Mouse (Mus musculus): ENCODE measurements around the gene Cdc37. TPM values are rescaled to one million over a fixed set of nuclear protein-coding genes. Genes with fewer than 3 reads are reported as not detected.

Gene Cdc37
- polyA plus RNA-seq, 1 experiment from 2014 or later, result 256 TPM

DNA sequence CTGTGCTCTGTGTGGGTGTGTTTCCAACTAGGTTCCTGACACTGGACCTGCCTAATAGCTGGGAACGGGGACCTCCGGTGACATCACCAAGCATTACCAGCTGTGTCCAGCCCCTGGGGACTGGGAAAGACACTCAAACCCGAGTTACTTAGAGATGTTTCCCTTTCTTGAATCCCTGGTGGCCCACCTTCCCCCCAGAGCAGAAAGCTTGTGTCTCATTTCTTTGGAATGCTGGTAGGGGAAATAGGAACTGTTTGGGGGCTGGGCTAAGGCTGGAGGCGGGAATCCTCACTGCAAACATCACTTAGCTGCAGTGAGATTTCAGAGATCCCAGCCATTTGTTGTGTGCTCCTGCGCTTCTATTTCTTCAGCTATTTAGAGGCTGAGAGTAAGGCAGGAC, 4.1 kb upstream of the Cdc37 start:
- H3K27me3 ChIP-seq (ENCODE audit: insufficient read depth, low read length), result no peaks in the 10 kb centered on the region
- no peak for TF ChIP-seq CTCF (IDR thresholded peaks at IDR 0.05; ENCODE audit: low read depth)

DNA sequence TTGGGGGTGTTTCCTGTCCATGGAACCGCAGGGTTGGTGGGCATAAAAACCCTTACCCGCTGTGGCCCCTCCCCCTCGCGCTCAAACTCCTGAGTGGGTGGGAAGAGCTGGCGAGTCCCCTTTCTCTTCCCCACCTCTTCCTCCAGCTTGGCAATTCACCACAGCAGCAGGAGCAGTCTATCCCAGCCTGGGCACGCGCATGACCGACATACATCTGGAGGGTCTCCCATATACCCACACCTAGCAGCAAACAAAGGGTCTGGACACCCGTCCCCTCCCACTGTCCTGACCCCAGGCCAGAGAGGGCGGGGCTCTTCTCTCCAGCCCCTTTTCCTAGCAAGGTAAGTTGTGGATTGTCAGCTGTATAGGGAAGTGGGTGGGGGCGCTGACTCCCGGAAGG, 3.5 kb upstream of the Cdc37 start:
- peak overlapping the region; percentile 57 for H3K9ac ChIP-seq (ENCODE audit: low read depth, low read length)
- no peak for DNase-seq (ENCODE audit: low spot score)
- ATAC-seq (replicated peaks; ENCODE audit: low FRiP score, low read depth), result 0 out of 2 replicates have a peak, but pooled peaks have one; percentile 19
- TF ChIP-seq CTCF (IDR thresholded peaks at IDR 0.05; ENCODE audit: low read depth), result no peak
- WGBS, result 1% methylated on average over 12 of the region's 12 CpGs
- no peaks in the 10 kb centered on the region for H3K36me3 ChIP-seq (ENCODE audit: insufficient read depth, low read length)
- H3K27me3 ChIP-seq (ENCODE audit: insufficient read depth, low read length), result no peaks in the 10 kb centered on the region
- H3K4me2 ChIP-seq (ENCODE audit: low read length), result peak overlapping the region; percentile 80
- peak overlapping the region; percentile 31 for H3K4me3 ChIP-seq (replicated peaks; ENCODE audit: low read depth, low read length)
- no peaks in the 10 kb centered on the region for H3K9me3 ChIP-seq (replicated peaks; ENCODE audit: low read length)
- peaks cover 14% of the 10 kb centered on the region; the same call in 1 of the 2 replicates for H3K4me1 ChIP-seq (replicated peaks; ENCODE audit: insufficient read depth, low read length)
- peak overlapping the region; percentile 37 for H3K27ac ChIP-seq

More for the DNA sequence above, 4.1 kb upstream of the Cdc37 start:
- DNase-seq (ENCODE audit: low spot score) (peak; percentile 84), ATAC-seq (replicated peaks; ENCODE audit: low FRiP score, low read depth) (no peak)
- peaks cover 9% of the 10 kb centered on the region; the same call in 1 of the 2 replicates for H3K4me1 ChIP-seq (replicated peaks; ENCODE audit: insufficient read depth, low read length)
- peak overlapping the region; percentile 37 for H3K27ac ChIP-seq
- H3K36me3 ChIP-seq (ENCODE audit: insufficient read depth, low read length), result no peaks in the 10 kb centered on the region
- H3K4me2 ChIP-seq (ENCODE audit: low read length), result peak overlapping the region; percentile 80
- WGBS, result 3% methylated on average over 5 of the region's 5 CpGs
- peak overlapping the region; percentile 57 for H3K9ac ChIP-seq (ENCODE audit: low read depth, low read length)
- no peaks in the 10 kb centered on the region for H3K9me3 ChIP-seq (replicated peaks; ENCODE audit: low read length)
- H3K4me3 ChIP-seq (replicated peaks; ENCODE audit: low read depth, low read length), result peak overlapping the region; percentile 31

- H3K9ac ChIP-seq (ENCODE audit: low read depth, low read length), result peak overlapping the region; percentile 57; the same call in 1 of the 2 replicates
- H3K36me3 ChIP-seq (ENCODE audit: insufficient read depth, low read length), result 0 out of 2 replicates have a peak, but pooled peaks cover 3% of the 10 kb centered on the region
- DNase-seq (ENCODE audit: low spot score) (peak; percentile 86), ATAC-seq (replicated peaks; ENCODE audit: low FRiP score, low read depth) (no peak)
- no peaks in the 10 kb centered on the region for H3K9me3 ChIP-seq (replicated peaks; ENCODE audit: low read length)
- H3K27ac ChIP-seq, result no peak overlapping the region; the same call in 1 of the 2 replicates
- WGBS, result 3% methylated on average over 11 of the region's 11 CpGs
- H3K4me3 ChIP-seq (replicated peaks; ENCODE audit: low read depth, low read length), result peak overlapping the region; percentile 31
- H3K27me3 ChIP-seq (ENCODE audit: insufficient read depth, low read length), result no peaks in the 10 kb centered on the region
- H3K4me1 ChIP-seq (replicated peaks; ENCODE audit: insufficient read depth, low read length), result peaks cover 16% of the 10 kb centered on the region; the same call in 1 of the 2 replicates
- TF ChIP-seq CTCF (IDR thresholded peaks at IDR 0.05; ENCODE audit: low read depth), result peak; percentile 92
- H3K4me2 ChIP-seq (ENCODE audit: low read length), result peak overlapping the region; percentile 80
Measured at GRCm38 (mm10) chr9:21152715-21153114, 2.9 kb upstream of the Cdc37 start.

GRCm38 (mm10) chr9:21149077-21149653, 617 bp downstream of the Cdc37 start:
- no peak for DNase-seq (ENCODE audit: low spot score)
- Histone ChIP-seq H3K4me2 (ENCODE audit: low read length) (peak overlapping the region; percentile 88), H3K27me3 (ENCODE audit: insufficient read depth, low read length) (no peaks in the 10 kb centered on the region), H3K9me3 (replicated peaks; ENCODE audit: low read length) (no peaks in the 10 kb centered on the region), H3K27ac (peak overlapping the region; percentile 82), H3K4me1 (replicated peaks; ENCODE audit: insufficient read depth, low read length) (peaks cover 22% of the 10 kb centered on the region; the same call in 1 of the 2 replicates), H3K4me3 (replicated peaks; ENCODE audit: low read depth, low read length) (peak overlapping the region; percentile 83), H3K36me3 (ENCODE audit: insufficient read depth, low read length) (peaks cover 17% of the 10 kb centered on the region; the same call in 1 of the 2 replicates), H3K9ac (ENCODE audit: low read depth, low read length) (peak overlapping the region; percentile 86)
- WGBS, result 6% methylated on average over 8 of the region's 8 CpGs
- no peak for ATAC-seq (replicated peaks; ENCODE audit: low FRiP score, low read depth)
- no peak for TF ChIP-seq CTCF (IDR thresholded peaks at IDR 0.05; ENCODE audit: low read depth)

GRCm38 (mm10) chr9:21148427-21148826, 1.4 kb downstream of the Cdc37 start:
- Histone ChIP-seq H3K27ac (no peak overlapping the region), H3K4me1 (replicated peaks; ENCODE audit: insufficient read depth, low read length) (peaks cover 20% of the 10 kb centered on the region; the same call in 1 of the 2 replicates), H3K9ac (ENCODE audit: low read depth, low read length) (peak overlapping the region; percentile 86), H3K36me3 (ENCODE audit: insufficient read depth, low read length) (peaks cover 18% of the 10 kb centered on the region; the same call in 1 of the 2 replicates), H3K4me3 (replicated peaks; ENCODE audit: low read depth, low read length) (peak overlapping the region; percentile 83; the same call in 1 of the 2 replicates), H3K4me2 (ENCODE audit: low read length) (peak overlapping the region; percentile 88), H3K9me3 (replicated peaks; ENCODE audit: low read length) (no peaks in the 10 kb centered on the region), H3K27me3 (ENCODE audit: insufficient read depth, low read length) (no peaks in the 10 kb centered on the region)
- ATAC-seq (replicated peaks; ENCODE audit: low FRiP score, low read depth), result no peak
- TF ChIP-seq CTCF (IDR thresholded peaks at IDR 0.05; ENCODE audit: low read depth), result no peak
- DNase-seq (ENCODE audit: low spot score), result no peak

GRCm38 (mm10) chr9:21146722-21147121, 3.1 kb downstream of the Cdc37 start:
- H3K4me2 ChIP-seq (ENCODE audit: low read length), result peak overlapping the region; percentile 38
- no peaks in the 10 kb centered on the region for H3K27me3 ChIP-seq (ENCODE audit: insufficient read depth, low read length)
- H3K4me1 ChIP-seq (replicated peaks; ENCODE audit: insufficient read depth, low read length), result peaks cover 16% of the 10 kb centered on the region; the same call in 1 of the 2 replicates
- 23% methylated on average over 10 of the region's 10 CpGs for WGBS
- ATAC-seq (replicated peaks; ENCODE audit: low FRiP score, low read depth), result 0 out of 2 replicates have a peak, but pooled peaks have one; percentile 15
- no peaks in the 10 kb centered on the region for H3K9me3 ChIP-seq (replicated peaks; ENCODE audit: low read length)
- H3K27ac ChIP-seq, result no peak overlapping the region
- no peak for TF ChIP-seq CTCF (IDR thresholded peaks at IDR 0.05; ENCODE audit: low read depth)
- peak; percentile 85 for DNase-seq (ENCODE audit: low spot score)
- peaks cover 33% of the 10 kb centered on the region for H3K36me3 ChIP-seq (ENCODE audit: insufficient read depth, low read length)
- no peak overlapping the region for H3K4me3 ChIP-seq (replicated peaks; ENCODE audit: low read depth, low read length)
- peak overlapping the region; percentile 38; the same call in 1 of the 2 replicates for H3K9ac ChIP-seq (ENCODE audit: low read depth, low read length)

Measured in kidney, postnatal 0 days (tissue).